Mouse (Mus musculus) heart, postnatal 14 days (tissue): ENCODE data around the gene Hip1r. TPM values are rescaled to one million over a fixed set of nuclear protein-coding genes. Genes with fewer than 3 reads are reported as not detected.

ENCODE experiments used
- DNase-seq, 2 experiments: peaks; one replicate each; pipeline ENCODE4 v3.0.0; 2021 to 2022
- intact Hi-C: fragments of 180-260 bp; cut with DNase I; formaldehyde crosslinking; loops from one replicate; pipeline ENCODE4 v1.15.1; 2025
- total RNA-seq, 2 experiments: library from RNA; stranded (reverse); gene quantifications; 2 replicates each; pipeline ENCODE4 v1.2.3; 2021

The Hip1r gene
- total RNA-seq, 2 experiments from 2014 or later: 23.2 to 25.0 TPM

- intact Hi-C loops: no loop called here
- no peak for DNase-seq
These were observed 55.3 kb downstream of the Hip1r start for GRCm38 (mm10) chr5:124028680-124029079.

GRCm38 (mm10) chr5:124029220-124030035 is 56.0 kb downstream of the Hip1r start:
- intact Hi-C loops: loop anchor here (2.0 kb wide), 1 partner anchor 17 kb away; no protein-coding TSS in a partner anchor
- DNase-seq: no peak

- intact Hi-C loops: loop anchor here (2.0 kb wide), 1 partner anchor 18 kb away; no protein-coding TSS in a partner anchor
- DNase-seq: no peak
These were observed 57.1 kb downstream of the Hip1r start for GRCm38 (mm10) chr5:124030386-124031067.

- intact Hi-C loops: loop anchor here (2.0 kb wide), 1 partner anchor 19 kb away; no protein-coding TSS in a partner anchor
- no peak for DNase-seq
These were observed 57.9 kb downstream of the Hip1r start for GRCm38 (mm10) chr5:124031068-124031955.

GRCm38 (mm10) chr5:124032001-124032508 is 58.6 kb downstream of the Hip1r start, which contains the start of gene Vps37b:
Gene Vps37b (minus strand): TSS chr5:124032270.
- intact Hi-C loops: no loop called here

GRCm38 (mm10) chr5:124034471-124034870 is 61.0 kb downstream of the Hip1r start:
- no peak for DNase-seq
- intact Hi-C loops: no loop called here

More at GRCm38 (mm10) chr5:124032001-124032508, 58.6 kb downstream of the Hip1r start, which contains the start of gene Vps37b:
- DNase-seq: peak; percentile 94 to 95

- DNase-seq: no peak
- intact Hi-C loops: no loop called here
These were observed 62.0 kb downstream of the Hip1r start for GRCm38 (mm10) chr5:124035406-124035805.

- intact Hi-C loops: no loop called here
- DNase-seq: no peak
These were observed 62.4 kb downstream of the Hip1r start for GRCm38 (mm10) chr5:124035806-124036205.

GRCm38 (mm10) chr5:124036341-124036740 is 62.9 kb downstream of the Hip1r start:
- DNase-seq: no peak
- intact Hi-C loops: no loop called here

- DNase-seq: no peak
- intact Hi-C loops: no loop called here
These were observed 63.4 kb downstream of the Hip1r start for GRCm38 (mm10) chr5:124036836-124037235.

GRCm38 (mm10) chr5:124039602-124040001 is 66.2 kb downstream of the Hip1r start:
- DNase-seq: no peak
- intact Hi-C loops: no loop called here

GRCm38 (mm10) chr5:124041097-124041496 is 67.7 kb downstream of the Hip1r start:
- DNase-seq: no peak
- intact Hi-C loops: no loop called here

GRCm38 (mm10) chr5:124043212-124043978 is 70.0 kb downstream of the Hip1r start:
- intact Hi-C loops: no loop called here
- peak; percentile 65 to 76 for DNase-seq

- intact Hi-C loops: no loop called here
These were observed 70.6 kb downstream of the Hip1r start for GRCm38 (mm10) chr5:124043999-124044398.

GRCm38 (mm10) chr5:124045453-124046010 is 72.1 kb downstream of the Hip1r start:
- DNase-seq: no peak
- intact Hi-C loops: loop anchor here (5.0 kb wide), 1 partner anchor 37 kb away; no protein-coding TSS in a partner anchor

More at GRCm38 (mm10) chr5:124043999-124044398, 70.6 kb downstream of the Hip1r start:
- no peak for DNase-seq

GRCm38 (mm10) chr5:124046741-124047401 is 73.4 kb downstream of the Hip1r start:
- intact Hi-C loops: loop anchor here (5.0 kb wide), 1 partner anchor 35 kb away; no protein-coding TSS in a partner anchor

GRCm38 (mm10) chr5:124049249-124050045 is 76.0 kb downstream of the Hip1r start:
- no peak for DNase-seq
- intact Hi-C loops: loop anchor here (5.0 kb wide), 1 partner anchor 33 kb away; no protein-coding TSS in a partner anchor

More at GRCm38 (mm10) chr5:124046741-124047401, 73.4 kb downstream of the Hip1r start:
- peak in 1 of 2 experiments; percentile 17 for DNase-seq
